Comparison of ENCODE assay signal across 28 mouse cellular contexts in the genomic region with DNA sequence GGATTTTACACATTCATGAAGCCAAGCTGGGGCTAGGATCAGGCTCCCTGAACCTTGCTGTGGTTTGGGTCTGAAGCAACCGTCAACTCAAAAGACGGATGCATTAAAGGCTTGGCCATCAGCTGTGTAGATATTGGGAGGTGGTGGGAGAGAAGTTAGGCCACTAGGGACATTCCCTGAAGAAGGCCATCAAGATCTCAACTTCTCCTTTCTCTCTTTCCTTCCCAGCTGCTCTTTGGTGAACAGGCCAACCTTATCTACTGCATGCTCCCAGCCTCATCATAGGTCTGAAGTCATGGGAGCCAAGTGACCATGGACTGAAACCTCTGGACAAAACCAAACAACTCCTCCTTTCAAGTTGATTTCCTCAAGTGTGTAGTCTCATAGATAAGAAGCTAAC.
"Had no signal": no experiment of that assay in that cellular context is flagged by ENCODE, and none has a peak within 500 bp of the region (broad histone marks: within the 10 kb centered on the region; RNA-seq: fewer than 3 reads in every experiment).

No protein-coding gene starts in this region.

- H3K27ac ChIP-seq: limb, embryonic 10.5 days; limb, embryonic 12.5 days; limb, embryonic 13.5 days; limb, embryonic 15.5 days; liver, embryonic 12.5 days; liver, embryonic 13.5 days; liver, embryonic 14.5 days; liver, embryonic 15.5 days; lung, embryonic 15.5 days; macrophage; midbrain, embryonic 10.5 days; midbrain, embryonic 12.5 days; midbrain, embryonic 13.5 days; midbrain, embryonic 15.5 days had no signal

- DNase-seq: left cerebral cortex, postnatal 4 days; liver; liver, embryonic 13.5 days; liver, postnatal 0 days; lung, adult 18-20 months; lung, adult 2 months; lung, postnatal 10 days; lung, postnatal 14 days; lung, postnatal 36 days; lung, postnatal 4 days; midbrain, embryonic 14.5 days had no signal

- ATAC-seq: liver, embryonic 12.5 days; liver, postnatal 0 days; lung, postnatal 0 days; midbrain, embryonic 13.5 days; midbrain, embryonic 15.5 days; midbrain, embryonic 16.5 days had no signal

- H3K4me3 ChIP-seq: limb, embryonic 10.5 days; limb, embryonic 12.5 days; limb, embryonic 13.5 days; limb, embryonic 15.5 days; liver, embryonic 12.5 days; liver, embryonic 13.5 days; liver, embryonic 15.5 days; lung, embryonic 15.5 days; megakaryocyte, embryonic 14.5 days; midbrain, embryonic 10.5 days; midbrain, embryonic 12.5 days; midbrain, embryonic 13.5 days; midbrain, embryonic 15.5 days; myocyte had no signal
